Mouse (Mus musculus) limb, embryonic 12.5 days (tissue): ENCODE results near the gene Ccdc60. TPM values are rescaled to one million over a fixed set of nuclear protein-coding genes. Genes with fewer than 3 reads are reported as not detected.

ENCODE experiments used
- ATAC-seq: fragments of 200-750 bp; cut with Nextera tagmentation; 2 replicates; pipeline ENCODE4 v1.8.0; 2017; ENCODE audit warnings: low read depth, moderate TSS enrichment; ENCODE audit not compliant: insufficient number of reproducible peaks, insufficient read depth, low FRiP score, low TSS enrichment
- H3K27ac ChIP-seq: fragments of 300-500 bp; sonication (generic); 2 replicates; pipeline ENCODE4 v1.5.1; 2016; ENCODE audit warnings: mild to moderate bottlenecking, moderate library complexity
- H3K27me3 ChIP-seq: fragments of 300-500 bp; sonication (generic); 2 replicates; pipeline ENCODE4 v1.6.1; 2016; ENCODE audit warnings: mild to moderate bottlenecking, moderate library complexity
- H3K36me3 ChIP-seq: fragments of 300-500 bp; sonication (generic); 2 replicates; pipeline ENCODE4 v1.6.1; 2016; ENCODE audit warnings: mild to moderate bottlenecking, moderate library complexity
- H3K4me1 ChIP-seq: fragments of 300-500 bp; sonication (generic); replicated peaks from 2 replicates; pipeline ENCODE4 v1.6.1; 2016
- H3K4me2 ChIP-seq: fragments of 300-500 bp; sonication (generic); 2 replicates; pipeline ENCODE4 v1.6.1; 2016; ENCODE audit warnings: mild to moderate bottlenecking, moderate library complexity
- H3K4me3 ChIP-seq: fragments of 300-500 bp; sonication (generic); replicated peaks from 2 replicates; pipeline ENCODE4 v1.5.1; 2016; ENCODE audit warnings: mild to moderate bottlenecking
- H3K9ac ChIP-seq: fragments of 300-500 bp; sonication (generic); replicated peaks from 2 replicates; pipeline ENCODE4 v1.6.1; 2016; ENCODE audit warnings: mild to moderate bottlenecking, moderate library complexity
- H3K9me3 ChIP-seq: fragments of 300-500 bp; sonication (generic); 2 replicates; pipeline ENCODE4 v1.6.1; 2016; ENCODE audit warnings: mild to moderate bottlenecking, moderate library complexity
- WGBS: fragments of 180-500 bp; shearing (Covaris S2); methylation state at CpG from one replicate; pipeline ENCODE4 v1.1.7; 2016; 5-methylcytosine and 5-hydroxymethylcytosine counted together
- polyA plus RNA-seq: library from polyadenylated mRNA; unstranded; fragments of >200 nt; fragmentation: Nextera tagmentation; extraction: Ambion mirVana; gene quantifications from 2 replicates; pipeline ENCODE4 v1.2.1, GENCODE M21; 2016

Gene Ccdc60
- polyA plus RNA-seq, 1 experiment from 2014 or later = 1.7 TPM

- ATAC-seq = no peak
- Histone ChIP-seq H3K4me1 (peaks cover 10% of the 10 kb centered on the region), H3K9me3 (peaks cover 5% of the 10 kb centered on the region; the same call in 1 of the 2 replicates), H3K4me3 (no peak overlapping the region), H3K36me3 (no peaks in the 10 kb centered on the region), H3K27me3 (peaks cover 24% of the 10 kb centered on the region), H3K4me2 (no peak overlapping the region), H3K9ac (no peak overlapping the region), H3K27ac (no peak overlapping the region)
- WGBS = 63% methylated on average over 9 of the region's 9 CpGs
These were observed 45.2 kb downstream of the Ccdc60 start for GRCm38 (mm10) chr5:116243622-116244021.

GRCm38 (mm10) chr5:116231841-116232643 lies 56.7 kb downstream of the Ccdc60 start:
- no peak overlapping the region for H3K27ac ChIP-seq
- H3K9ac ChIP-seq = no peak overlapping the region
- 16% methylated on average over 19 of the region's 19 CpGs for WGBS
- peaks cover 9% of the 10 kb centered on the region for H3K4me1 ChIP-seq
- no peaks in the 10 kb centered on the region; the same call in 1 of the 2 replicates for H3K27me3 ChIP-seq
- peaks cover 3% of the 10 kb centered on the region; the same call in 1 of the 2 replicates for H3K9me3 ChIP-seq
- no peak overlapping the region; the same call in 1 of the 2 replicates for H3K4me3 ChIP-seq
- ATAC-seq = no peak
- no peaks in the 10 kb centered on the region for H3K36me3 ChIP-seq
- peak overlapping the region; percentile 48 for H3K4me2 ChIP-seq

GRCm38 (mm10) chr5:116228414-116228813 lies 60.4 kb downstream of the Ccdc60 start:
- Histone ChIP-seq H3K9ac (no peak overlapping the region), H3K36me3 (no peaks in the 10 kb centered on the region), H3K27ac (no peak overlapping the region), H3K27me3 (no peaks in the 10 kb centered on the region; the same call in 1 of the 2 replicates), H3K4me3 (no peak overlapping the region), H3K4me2 (no peak overlapping the region), H3K4me1 (no peaks in the 10 kb centered on the region), H3K9me3 (no peaks in the 10 kb centered on the region)
- WGBS = 81% methylated on average over 6 of the region's 6 CpGs
- ATAC-seq = no peak

- WGBS = 75% methylated on average over 6 of the region's 6 CpGs
- Histone ChIP-seq H3K9me3 (no peaks in the 10 kb centered on the region), H3K4me1 (no peaks in the 10 kb centered on the region), H3K4me3 (no peak overlapping the region), H3K27ac (no peak overlapping the region), H3K9ac (no peak overlapping the region), H3K4me2 (no peak overlapping the region), H3K27me3 (no peaks in the 10 kb centered on the region), H3K36me3 (no peaks in the 10 kb centered on the region)
- no peak for ATAC-seq
These were observed 64.8 kb downstream of the Ccdc60 start for GRCm38 (mm10) chr5:116224023-116224422.

GRCm38 (mm10) chr5:116221916-116222315 lies 66.9 kb downstream of the Ccdc60 start:
- H3K4me2 ChIP-seq = no peak overlapping the region
- ATAC-seq = no peak
- 84% methylated on average over 3 of the region's 3 CpGs for WGBS
- H3K27me3 ChIP-seq = peaks cover 3% of the 10 kb centered on the region; the same call in 1 of the 2 replicates
- no peaks in the 10 kb centered on the region for H3K4me1 ChIP-seq
- no peak overlapping the region for H3K4me3 ChIP-seq
- no peaks in the 10 kb centered on the region for H3K36me3 ChIP-seq
- H3K9me3 ChIP-seq = no peaks in the 10 kb centered on the region
- no peak overlapping the region for H3K27ac ChIP-seq
- H3K9ac ChIP-seq = no peak overlapping the region

GRCm38 (mm10) chr5:116219288-116219687 lies 69.5 kb downstream of the Ccdc60 start:
- no peak overlapping the region for H3K4me2 ChIP-seq
- H3K36me3 ChIP-seq = no peaks in the 10 kb centered on the region
- no peak for ATAC-seq
- no peak overlapping the region for H3K4me3 ChIP-seq
- H3K27ac ChIP-seq = no peak overlapping the region
- no peaks in the 10 kb centered on the region for H3K9me3 ChIP-seq
- H3K4me1 ChIP-seq = no peaks in the 10 kb centered on the region
- 81% methylated on average over 7 of the region's 7 CpGs for WGBS
- H3K9ac ChIP-seq = no peak overlapping the region
- H3K27me3 ChIP-seq = peaks cover 5% of the 10 kb centered on the region; the same call in 1 of the 2 replicates

GRCm38 (mm10) chr5:116212706-116213105 lies 76.1 kb downstream of the Ccdc60 start:
- H3K36me3 ChIP-seq = no peaks in the 10 kb centered on the region
- H3K4me2 ChIP-seq = no peak overlapping the region
- H3K27me3 ChIP-seq = peaks cover 5% of the 10 kb centered on the region; the same call in 1 of the 2 replicates
- no peak overlapping the region for H3K27ac ChIP-seq
- peaks cover 14% of the 10 kb centered on the region for H3K4me1 ChIP-seq
- no peaks in the 10 kb centered on the region for H3K9me3 ChIP-seq
- H3K4me3 ChIP-seq = no peak overlapping the region
- no peak overlapping the region for H3K9ac ChIP-seq
- ATAC-seq = no peak
- 64% methylated on average over 5 of the region's 5 CpGs for WGBS

GRCm38 (mm10) chr5:116209378-116210091 lies 79.2 kb downstream of the Ccdc60 start:
- 64% methylated on average over 11 of the region's 11 CpGs for WGBS
- Histone ChIP-seq H3K27me3 (no peaks in the 10 kb centered on the region), H3K27ac (no peak overlapping the region), H3K4me1 (peaks cover 14% of the 10 kb centered on the region), H3K4me3 (no peak overlapping the region), H3K4me2 (no peak overlapping the region), H3K9ac (no peak overlapping the region), H3K9me3 (no peaks in the 10 kb centered on the region), H3K36me3 (no peaks in the 10 kb centered on the region)
- ATAC-seq = no peak

GRCm38 (mm10) chr5:116208741-116209368 lies 79.9 kb downstream of the Ccdc60 start:
- ATAC-seq = no peak
- no peaks in the 10 kb centered on the region for H3K9me3 ChIP-seq
- no peaks in the 10 kb centered on the region for H3K36me3 ChIP-seq
- no peak overlapping the region for H3K27ac ChIP-seq
- no peaks in the 10 kb centered on the region for H3K27me3 ChIP-seq
- WGBS = 48% methylated on average over 16 of the region's 16 CpGs
- no peak overlapping the region for H3K4me3 ChIP-seq
- H3K4me1 ChIP-seq = peaks cover 14% of the 10 kb centered on the region
- no peak overlapping the region for H3K4me2 ChIP-seq
- no peak overlapping the region for H3K9ac ChIP-seq

- H3K4me3 ChIP-seq = no peak overlapping the region
- H3K27me3 ChIP-seq = no peaks in the 10 kb centered on the region
- 72% methylated on average over 5 of the region's 5 CpGs for WGBS
- no peak overlapping the region for H3K9ac ChIP-seq
- no peak overlapping the region for H3K27ac ChIP-seq
- no peak for ATAC-seq
- no peaks in the 10 kb centered on the region for H3K4me1 ChIP-seq
- H3K36me3 ChIP-seq = no peaks in the 10 kb centered on the region
- no peak overlapping the region for H3K4me2 ChIP-seq
- H3K9me3 ChIP-seq = no peaks in the 10 kb centered on the region
These were observed 86.1 kb downstream of the Ccdc60 start for GRCm38 (mm10) chr5:116202692-116203091.

GRCm38 (mm10) chr5:116194499-116194898 lies 94.3 kb downstream of the Ccdc60 start:
- H3K4me3 ChIP-seq = no peak overlapping the region

More at GRCm38 (mm10) chr5:116194499-116194898, 94.3 kb downstream of the Ccdc60 start:
- Histone ChIP-seq H3K4me2 (no peak overlapping the region), H3K9me3 (no peaks in the 10 kb centered on the region), H3K27me3 (peaks cover 15% of the 10 kb centered on the region), H3K36me3 (no peaks in the 10 kb centered on the region), H3K4me1 (no peaks in the 10 kb centered on the region), H3K9ac (no peak overlapping the region), H3K27ac (no peak overlapping the region)
- WGBS = 34% methylated on average over 11 of the region's 11 CpGs
- ATAC-seq = no peak
